Mouse (Mus musculus) ES-E14 (cell line): Measurements from ENCODE around the gene Lyl1.

ENCODE experiments used
- CHD2 ChIP-seq: IDR thresholded peaks from 2 replicates; pipeline ENCODE4 v1.6.1; 2014; ENCODE audit warnings: mild to moderate bottlenecking, low read depth, low read length, inconsistent platforms
- HCFC1 ChIP-seq: IDR thresholded peaks from 2 replicates; pipeline ENCODE4 v1.6.1; 2012; ENCODE audit warnings: low read length, inconsistent platforms, borderline replicate concordance; ENCODE audit not compliant: insufficient read depth
- MAFK ChIP-seq: IDR thresholded peaks from 2 replicates; pipeline ENCODE4 v1.6.1; 2014; ENCODE audit warnings: mild to moderate bottlenecking, low read depth, low read length, inconsistent platforms; ENCODE audit not compliant: insufficient read depth
- ZC3H11A ChIP-seq: IDR thresholded peaks from 2 replicates; pipeline ENCODE4 v1.6.1; 2012; ENCODE audit warnings: low read depth, mild to moderate bottlenecking, inconsistent platforms, low read length, borderline replicate concordance
- ZNF384 ChIP-seq: IDR thresholded peaks from 2 replicates; pipeline ENCODE4 v1.6.1; 2012; ENCODE audit warnings: low read depth, low read length, inconsistent platforms

GRCm38 (mm10) chr8:84740895-84741843, 39.9 kb downstream of the Lyl1 start:
- no peak for TF ChIP-seq MAFK
- TF ChIP-seq ZC3H11A, result no peak
- TF ChIP-seq HCFC1, result no peak
- TF ChIP-seq ZNF384, result no peak
- no peak for TF ChIP-seq CHD2
